Comparison of ENCODE assay signal across 22 mouse cellular contexts in the genomic region with DNA sequence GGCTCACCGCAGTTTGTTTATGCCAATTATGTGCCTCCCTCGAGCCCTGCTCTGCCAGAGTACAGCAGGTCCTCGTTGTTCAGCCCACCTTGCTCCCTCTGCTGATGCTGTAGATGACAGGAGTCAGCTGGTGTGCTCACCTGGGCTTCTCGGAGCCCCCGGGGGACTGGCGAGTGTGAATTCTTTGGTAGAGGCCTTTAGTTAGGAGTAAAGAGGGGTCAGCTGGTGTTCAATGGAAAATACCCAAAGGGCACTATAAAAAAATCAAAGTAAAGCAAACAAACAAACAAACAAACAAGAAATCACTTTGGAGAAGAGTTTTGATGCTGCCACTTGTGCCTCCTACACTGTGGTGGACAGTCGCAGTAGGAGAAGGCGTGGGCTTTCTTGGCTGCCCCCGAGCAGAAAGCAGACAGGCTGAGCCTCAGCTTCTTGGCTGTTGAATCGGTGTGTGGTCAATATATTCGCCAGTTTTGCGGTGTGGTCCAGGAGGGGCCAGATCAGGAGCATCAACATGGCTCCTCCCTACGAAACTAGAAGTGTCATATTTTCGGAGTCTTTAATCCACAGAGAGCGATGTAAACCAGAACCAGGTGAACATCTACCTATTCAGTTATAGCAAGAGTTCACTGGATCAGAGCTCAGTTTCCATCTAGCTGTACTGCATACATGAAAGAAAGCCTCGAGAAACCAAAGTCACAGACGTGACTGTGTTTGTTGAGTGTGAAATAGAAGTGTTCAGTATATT. TPM values are rescaled to one million over a fixed set of nuclear protein-coding genes. Genes with fewer than 3 reads are reported as not detected.
A peak's percentile ranks its signal among the peaks of the same experiment; 100 is the strongest.
DNase-seq lines count a peak whose midpoint lies in the region; ATAC-seq and TF ChIP-seq lines count a peak whose summit lies in the region.
"Had no signal": no experiment of that assay in that cellular context is flagged by ENCODE, and none has a peak within 500 bp of the region (broad histone marks: within the 10 kb centered on the region; RNA-seq: fewer than 3 reads in every experiment).

No protein-coding gene starts in this region.

- no peak for TF ChIP-seq POLR2A in spleen, adult 2 months (IDR thresholded peaks at IDR 0.05; ENCODE audit: low read depth, low read length)

- no peak overlapping the region for H3K4me3 ChIP-seq in spleen, adult 2 months (ENCODE audit: extremely low read depth, insufficient read depth, insufficient read length)
- no peak overlapping the region for H3K4me3 ChIP-seq in limb, embryonic 15.5 days
- H3K4me3 ChIP-seq: forebrain, embryonic 12.5 days; forebrain, embryonic 15.5 days; hindbrain, embryonic 10.5 days; hindbrain, embryonic 13.5 days had no signal

- DNase-seq in heart, adult 11 months, result peak; percentile 66
- no peak for DNase-seq in heart, postnatal 4 days
- DNase-seq in spleen, adult 2 months (ENCODE audit: low read depth in 1 of 2, low spot score in 2 of 2), result no peak
- no peak for DNase-seq in spleen, postnatal 14 days (ENCODE audit: low spot score in 2 of 2)
- DNase-seq in frontal cortex, postnatal 10 days (ENCODE audit: low spot score in 2 of 2), result no peak
- DNase-seq: adrenal gland, adult 8-10 months; adrenal gland, postnatal 25 days; cerebellum, adult 18-20 months; cerebellum, adult 9-10 months; cerebellum, postnatal 14 days; gastrocnemius, postnatal 10 days; gastrocnemius, postnatal 36 days had no signal

- H3K27ac ChIP-seq in spleen, adult 2 months (ENCODE audit: insufficient read depth, low read length), result peak overlapping the region; percentile 94
- 0 out of 2 replicates have a peak overlapping the region, but pooled peaks have one; percentile 3 for H3K27ac ChIP-seq in limb, embryonic 15.5 days
- H3K27ac ChIP-seq: forebrain, embryonic 12.5 days; forebrain, embryonic 15.5 days; hindbrain, embryonic 10.5 days; hindbrain, embryonic 13.5 days had no signal

- no peak overlapping the region for H3K9ac ChIP-seq in limb, embryonic 15.5 days
- H3K9ac ChIP-seq: forebrain, embryonic 12.5 days; forebrain, embryonic 15.5 days; hindbrain, embryonic 13.5 days had no signal

- no peaks in the 10 kb centered on the region for H3K27me3 ChIP-seq in spleen, adult 2 months (ENCODE audit: control insufficient read depth, insufficient read depth, low read length)
- no peaks in the 10 kb centered on the region for H3K27me3 ChIP-seq in limb, embryonic 15.5 days
- H3K27me3 ChIP-seq: forebrain, embryonic 12.5 days; forebrain, embryonic 15.5 days; hindbrain, embryonic 13.5 days had no signal

- H3K36me3 ChIP-seq in spleen, adult 2 months (ENCODE audit: control insufficient read depth, insufficient read depth, low read length), result no peaks in the 10 kb centered on the region
- H3K36me3 ChIP-seq in limb, embryonic 15.5 days, result no peaks in the 10 kb centered on the region
- H3K36me3 ChIP-seq: forebrain, embryonic 12.5 days; forebrain, embryonic 15.5 days; hindbrain, embryonic 10.5 days; hindbrain, embryonic 13.5 days had no signal

- H3K4me2 ChIP-seq in limb, embryonic 15.5 days, result no peak overlapping the region
- H3K4me2 ChIP-seq: forebrain, embryonic 12.5 days; forebrain, embryonic 15.5 days; heart, embryonic 11.5 days; hindbrain, embryonic 13.5 days had no signal

- no peaks in the 10 kb centered on the region for H3K9me3 ChIP-seq in limb, embryonic 15.5 days
- H3K9me3 ChIP-seq: forebrain, embryonic 12.5 days; forebrain, embryonic 15.5 days; hindbrain, embryonic 13.5 days had no signal

- WGBS in spleen, adult 2 months, result 72% methylated on average over 17 of the region's 17 CpGs
- 63% methylated on average over 17 of the region's 17 CpGs for WGBS in limb, embryonic 15.5 days

- H3K4me1 ChIP-seq in spleen, adult 2 months (ENCODE audit: control insufficient read depth, insufficient read depth, insufficient read length), result peaks cover 25% of the 10 kb centered on the region; the same call in 1 of the 2 replicates
- peaks cover 11% of the 10 kb centered on the region for H3K4me1 ChIP-seq in limb, embryonic 15.5 days
- H3K4me1 ChIP-seq: forebrain, embryonic 12.5 days; hindbrain, embryonic 13.5 days had no signal

- no peak for TF ChIP-seq CTCF in spleen, adult 2 months (IDR thresholded peaks at IDR 0.05; ENCODE audit: extremely low read depth, insufficient read depth, insufficient read length, insufficient replicate concordance)

- no peak for ATAC-seq in limb, embryonic 15.5 days (ENCODE audit: insufficient number of reproducible peaks, low FRiP score, low TSS enrichment, low read depth)
- no peak for ATAC-seq in megakaryocyte-erythroid progenitor cell, adult 5-6 weeks (replicated peaks; ENCODE audit: low FRiP score, low TSS enrichment, poor library complexity, severe bottlenecking)
- ATAC-seq: activated CD4-positive, CD25-positive, alpha-beta regulatory T cell, adult 4 months; CD4-positive, CD25-positive, alpha-beta regulatory T cell, adult 4 months; forebrain, embryonic 15.5 days; hindbrain, embryonic 16.5 days had no signal

RNA-seq across cellular contexts. Expression of a gene that starts 11.6 kb away (rescaled TPM):
- total RNA-seq in heart, postnatal 4 days (2021), result 1 to 10 TPM; 6.2 to 6.8 TPM
- polyA plus RNA-seq in spleen, adult 2 months (2012; rRNA removed), result 1.7 and 2.0 TPM in 2 replicates
- 3.4 and 5.1 TPM in 2 replicates for polyA plus RNA-seq in limb, embryonic 15.5 days (2015; fragmentation: Nextera tagmentation; extraction: Ambion mirVana)
- total RNA-seq in megakaryocyte-erythroid progenitor cell, adult 5-6 weeks (2014; fragmentation: Nextera tagmentation), result 11.7 and 15.0 TPM in 2 replicates
- total RNA-seq in megakaryocyte-erythroid progenitor cell, adult 5-6 weeks (2017), result 14.0 and 15.9 TPM in 2 replicates

RNA-seq across cellular contexts. Expression of a gene that starts 11.8 kb away (rescaled TPM):
- 1 to 10 TPM; 4.8 to 5.1 TPM for total RNA-seq in heart, postnatal 4 days (2021)
- 53.8 and 54.4 TPM in 2 replicates for polyA plus RNA-seq in spleen, adult 2 months (2012; rRNA removed)
- 3.5 and 3.6 TPM in 2 replicates for polyA plus RNA-seq in limb, embryonic 15.5 days (2015; fragmentation: Nextera tagmentation; extraction: Ambion mirVana)
- total RNA-seq in megakaryocyte-erythroid progenitor cell, adult 5-6 weeks (2014; fragmentation: Nextera tagmentation), result 28.5 and 38.6 TPM in 2 replicates
- total RNA-seq in megakaryocyte-erythroid progenitor cell, adult 5-6 weeks (2017), result 5.3 and 6.4 TPM in 2 replicates
